In genomic region chr16:30602684-30603530, GRCm38 (mm10) we compare ENCODE assay signal across 8 mouse cellular contexts. TPM values are rescaled to one million over a fixed set of nuclear protein-coding genes. Genes with fewer than 3 reads are reported as not detected.
DNase-seq lines count a peak whose midpoint lies in the region; ATAC-seq and TF ChIP-seq lines count a peak whose summit lies in the region.

No protein-coding gene starts in this region.

- H3K36me3 ChIP-seq in embryonic facial prominence, embryonic 15.5 days: no peaks in the 10 kb centered on the region
- no peaks in the 10 kb centered on the region for H3K36me3 ChIP-seq in limb, embryonic 14.5 days (ENCODE audit: control insufficient read depth, insufficient read depth, low read length)
- H3K36me3 ChIP-seq in neural tube, embryonic 15.5 days: no peaks in the 10 kb centered on the region

- peaks cover 14% of the 10 kb centered on the region for H3K4me1 ChIP-seq in lung, adult 2 months (ENCODE audit: control insufficient read depth, insufficient read depth, low read length)
- H3K4me1 ChIP-seq in embryonic facial prominence, embryonic 15.5 days: peaks cover 61% of the 10 kb centered on the region
- H3K4me1 ChIP-seq in limb, embryonic 14.5 days (ENCODE audit: control insufficient read depth, insufficient read depth, low read length): peaks cover 36% of the 10 kb centered on the region
- H3K4me1 ChIP-seq in neural tube, embryonic 15.5 days: peaks cover 54% of the 10 kb centered on the region

- peak overlapping the region; percentile 76 for H3K27ac ChIP-seq in embryonic facial prominence, embryonic 15.5 days (replicated peaks)
- peak overlapping the region; percentile 26; the same call in 1 of the 2 replicates for H3K27ac ChIP-seq in limb, embryonic 14.5 days (replicated peaks; ENCODE audit: low read depth, low read length)
- no peak overlapping the region for H3K27ac ChIP-seq in neural tube, embryonic 15.5 days (replicated peaks)

- 22% methylated on average over 18 of the region's 18 CpGs for WGBS in lung, adult 2 months
- 35% methylated on average over 18 of the region's 18 CpGs for WGBS in embryonic facial prominence, embryonic 15.5 days
- 23% methylated on average over 18 of the region's 18 CpGs for WGBS in limb, embryonic 14.5 days
- WGBS in neural tube, embryonic 15.5 days: 21% methylated on average over 18 of the region's 18 CpGs

- peak; percentile 16 for DNase-seq in lung, adult 2 months
- no peak for DNase-seq in lung, postnatal 14 days
- no peak for DNase-seq in limb, embryonic 14.5 days (ENCODE audit: low spot score)
- DNase-seq in urinary bladder, postnatal 36 days (ENCODE audit: low spot score in 2 of 2): no peak
- no peak for DNase-seq in right cerebral cortex, adult 18-20 months
- no peak for DNase-seq in cerebellum, postnatal 36 days

- no peaks in the 10 kb centered on the region for H3K9me3 ChIP-seq in embryonic facial prominence, embryonic 15.5 days (replicated peaks)
- no peaks in the 10 kb centered on the region for H3K9me3 ChIP-seq in limb, embryonic 14.5 days (ENCODE audit: control insufficient read depth, low read length)
- H3K9me3 ChIP-seq in neural tube, embryonic 15.5 days (replicated peaks): no peaks in the 10 kb centered on the region

- H3K4me3 ChIP-seq in lung, adult 2 months (replicated peaks; ENCODE audit: extremely low read depth, low read depth, low read length): peak overlapping the region; percentile 19
- H3K4me3 ChIP-seq in embryonic facial prominence, embryonic 15.5 days (replicated peaks): peak overlapping the region; percentile 67; the same call in 1 of the 2 replicates
- no peak overlapping the region for H3K4me3 ChIP-seq in limb, embryonic 14.5 days (replicated peaks; ENCODE audit: low read length)
- peak overlapping the region; percentile 22 for H3K4me3 ChIP-seq in neural tube, embryonic 15.5 days (replicated peaks)

- no peak overlapping the region for H3K9ac ChIP-seq in embryonic facial prominence, embryonic 15.5 days
- no peak overlapping the region for H3K9ac ChIP-seq in limb, embryonic 14.5 days (ENCODE audit: low read depth, low read length, severe bottlenecking)
- H3K9ac ChIP-seq in neural tube, embryonic 15.5 days (replicated peaks): no peak overlapping the region

- no peak for TF ChIP-seq CTCF in lung, adult 2 months (IDR thresholded peaks at IDR 0.05; ENCODE audit: insufficient read depth, low read length)

- ATAC-seq in embryonic facial prominence, embryonic 15.5 days (ENCODE audit: insufficient number of reproducible peaks, low FRiP score, low TSS enrichment, low read depth): no peak
- ATAC-seq in limb, embryonic 14.5 days (ENCODE audit: low FRiP score, low read depth): no peak
- no peak for ATAC-seq in neural tube, embryonic 15.5 days (ENCODE audit: low FRiP score)

- peaks cover 17% of the 10 kb centered on the region for H3K27me3 ChIP-seq in embryonic facial prominence, embryonic 15.5 days
- H3K27me3 ChIP-seq in limb, embryonic 14.5 days (ENCODE audit: control insufficient read depth, insufficient read depth, low read length): peaks cover 15% of the 10 kb centered on the region
- H3K27me3 ChIP-seq in neural tube, embryonic 15.5 days (replicated peaks): peaks cover 13% of the 10 kb centered on the region; the same call in 1 of the 2 replicates

- H3K4me2 ChIP-seq in embryonic facial prominence, embryonic 15.5 days (replicated peaks): peak overlapping the region; percentile 27
- H3K4me2 ChIP-seq in limb, embryonic 14.5 days (replicated peaks; ENCODE audit: low read depth, low read length, severe bottlenecking): peak overlapping the region; percentile 84; the same call in 1 of the 2 replicates
- H3K4me2 ChIP-seq in neural tube, embryonic 15.5 days: peak overlapping the region; percentile 97

- TF ChIP-seq POLR2A in lung, adult 2 months (IDR thresholded peaks at IDR 0.05; ENCODE audit: borderline replicate concordance, extremely low read depth, low read depth, low read length): no peak
- no peak for TF ChIP-seq POLR2A in limb, embryonic 14.5 days (IDR thresholded peaks at IDR 0.05; ENCODE audit: borderline replicate concordance, extremely low read depth, insufficient read depth, insufficient read length)

RNA-seq across cellular contexts. Expression of gene Fam43a, which starts 3.4 kb away (rescaled TPM):
- polyA plus RNA-seq in lung, adult 2 months (2012; rRNA removed): 46.2 and 54.7 TPM in 2 replicates
- polyA plus RNA-seq in embryonic facial prominence, embryonic 15.5 days (2015; fragmentation: Nextera tagmentation; extraction: Ambion mirVana): 26.6 and 28.5 TPM in 2 replicates
- polyA plus RNA-seq in limb, embryonic 14.5 days (2012; rRNA removed): 14.3 and 18.3 TPM in 2 replicates
- 8.0 and 9.1 TPM in 2 replicates for polyA plus RNA-seq in limb, embryonic 14.5 days (2014; fragmentation: Nextera tagmentation; extraction: Ambion mirVana)
- polyA plus RNA-seq in neural tube, embryonic 15.5 days (2015; fragmentation: Nextera tagmentation; extraction: Ambion mirVana): 23.1 and 24.7 TPM in 2 replicates

RNA-seq across cellular contexts. Expression of gene Lsg1, which starts 15.5 kb away (rescaled TPM):
- 8.0 and 11.5 TPM in 2 replicates for polyA plus RNA-seq in lung, adult 2 months (2012; rRNA removed)
- 56.7 and 59.1 TPM in 2 replicates for polyA plus RNA-seq in embryonic facial prominence, embryonic 15.5 days (2015; fragmentation: Nextera tagmentation; extraction: Ambion mirVana)
- 30.2 and 36.3 TPM in 2 replicates for polyA plus RNA-seq in limb, embryonic 14.5 days (2012; rRNA removed)
- polyA plus RNA-seq in limb, embryonic 14.5 days (2014; fragmentation: Nextera tagmentation; extraction: Ambion mirVana): 64.2 and 64.7 TPM in 2 replicates
- 44.1 and 50.9 TPM in 2 replicates for polyA plus RNA-seq in neural tube, embryonic 15.5 days (2015; fragmentation: Nextera tagmentation; extraction: Ambion mirVana)

RNA-seq across cellular contexts. Expression of gene Tmem44, which starts 52.3 kb away (rescaled TPM):
- polyA plus RNA-seq in lung, adult 2 months (2012; rRNA removed): 55.5 and 57.0 TPM in 2 replicates
- polyA plus RNA-seq in embryonic facial prominence, embryonic 15.5 days (2015; fragmentation: Nextera tagmentation; extraction: Ambion mirVana): 18.6 and 19.1 TPM in 2 replicates
- polyA plus RNA-seq in limb, embryonic 14.5 days (2012; rRNA removed): 39.4 and 45.2 TPM in 2 replicates
- polyA plus RNA-seq in limb, embryonic 14.5 days (2014; fragmentation: Nextera tagmentation; extraction: Ambion mirVana): 16.9 and 24.5 TPM in 2 replicates
- polyA plus RNA-seq in neural tube, embryonic 15.5 days (2015; fragmentation: Nextera tagmentation; extraction: Ambion mirVana): 57.5 and 64.7 TPM in 2 replicates

Comparison
In these comparisons a context has a peak if more than half of its experiments do, and no peak if none do; other contexts are left out.
1. H3K4me2 ChIP-seq: peak in every context shown above with its lines; median percentile 97 in neural tube, embryonic 15.5 days; 84 in limb, embryonic 14.5 days; 27 in embryonic facial prominence, embryonic 15.5 days.